In the genomic region with DNA sequence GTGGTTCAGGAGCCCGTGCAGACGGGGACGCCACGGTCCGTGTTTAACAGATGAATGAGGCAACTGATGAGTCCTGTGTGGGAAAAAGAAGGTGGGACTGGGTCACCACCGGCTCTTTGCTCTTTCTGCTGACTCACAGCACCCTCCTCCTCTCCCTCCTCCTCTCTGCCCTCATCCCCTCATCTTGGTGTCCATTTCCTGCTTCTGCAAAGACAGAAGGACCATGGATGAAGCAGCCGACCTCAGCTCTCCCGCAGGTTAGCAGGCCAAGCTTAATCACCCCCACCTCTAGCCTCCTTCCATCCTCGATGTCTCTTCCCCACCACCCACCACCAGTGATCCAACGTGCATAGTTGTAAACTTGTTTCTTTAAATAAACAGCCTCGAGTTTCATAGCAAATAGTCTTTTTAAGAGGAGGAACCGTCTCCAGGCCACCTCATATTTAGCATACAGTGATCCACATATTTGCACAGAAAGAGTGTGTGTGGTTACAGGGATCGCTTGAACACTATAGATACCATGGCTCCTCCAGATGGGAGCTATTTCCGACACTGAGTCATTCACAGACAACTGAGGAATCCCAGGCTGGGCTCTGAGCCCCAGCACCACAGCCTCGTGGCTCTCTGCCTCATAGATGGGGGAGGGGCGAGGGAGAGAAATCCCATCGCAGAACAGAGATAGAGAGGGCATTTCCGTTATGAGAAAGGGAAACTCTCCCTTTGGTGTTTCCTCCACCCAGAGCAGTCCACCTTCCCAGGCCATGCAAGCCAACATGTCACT, we compare ENCODE assay signal across 8 mouse cellular contexts. TPM values are rescaled to one million over a fixed set of nuclear protein-coding genes. Genes with fewer than 3 reads are reported as not detected.
DNase-seq lines count a peak whose midpoint lies in the region; ATAC-seq lines count a peak whose summit lies in the region.

No protein-coding gene starts in this region.

- ATAC-seq in megakaryocyte-erythroid progenitor cell, adult 5-6 weeks (replicated peaks; ENCODE audit: low FRiP score, low TSS enrichment, poor library complexity, severe bottlenecking) = no peak

- DNase-seq in cerebellum, adult 9-10 months = peak; percentile 65
- DNase-seq in cerebellum, adult 11-12 months = no peak
- peak; percentile 45 for DNase-seq in urinary bladder, postnatal 25 days (ENCODE audit: low spot score)
- no peak for DNase-seq in urinary bladder, postnatal 10 days (ENCODE audit: low spot score)
- DNase-seq in kidney, postnatal 4 days = peak; percentile 65 to 71
- peak; percentile 84 to 89 for DNase-seq in right cerebral cortex, postnatal 10 days (ENCODE audit: low spot score in 2 of 2)
- DNase-seq in spleen, adult 12 weeks (ENCODE audit: low spot score) = no peak

RNA-seq across cellular contexts. Expression of gene Cplx2, which starts 58.6 kb away (rescaled TPM):
- total RNA-seq in megakaryocyte-erythroid progenitor cell, adult 5-6 weeks (2014; fragmentation: Nextera tagmentation) = 3.8 and 17.6 TPM in 2 replicates
- total RNA-seq in megakaryocyte-erythroid progenitor cell, adult 5-6 weeks (2017) = 2.1 and 3.0 TPM in 2 replicates

Comparison
In these comparisons a context has a peak if more than half of its experiments do, and no peak if none do; other contexts are left out.
1. DNase-seq: peak in cerebellum, adult 9-10 months (single experiment), urinary bladder, postnatal 25 days (single experiment), kidney, postnatal 4 days (2 of 2) and right cerebral cortex, postnatal 10 days (2 of 2); none in cerebellum, adult 11-12 months (single experiment), urinary bladder, postnatal 10 days (single experiment) and spleen, adult 12 weeks (single experiment).